Mouse (Mus musculus): ENCODE measurements around the gene Kbtbd4. TPM values are rescaled to one million over a fixed set of nuclear protein-coding genes. Genes with fewer than 3 reads are reported as not detected.
A peak's percentile ranks its signal among the peaks of the same experiment; 100 is the strongest.

Kbtbd4 gene
- polyA plus RNA-seq, 1 experiment from 2014 or later, result 64.2 TPM

- 49% methylated on average over 8 of the region's 8 CpGs for WGBS
- H3K9ac ChIP-seq (replicated peaks), result peak overlapping the region; percentile 95
- peak; percentile 67 for ATAC-seq
- H3K4me1 ChIP-seq (replicated peaks), result peaks cover 32% of the 10 kb centered on the region
- H3K4me2 ChIP-seq (replicated peaks), result peak overlapping the region; percentile 82
- peak overlapping the region; percentile 96 for H3K4me3 ChIP-seq (replicated peaks)
- no peaks in the 10 kb centered on the region for H3K36me3 ChIP-seq
- H3K27ac ChIP-seq, result peak overlapping the region; percentile 92
- no peaks in the 10 kb centered on the region for H3K9me3 ChIP-seq
- H3K27me3 ChIP-seq, result no peaks in the 10 kb centered on the region
Observed at GRCm38 (mm10) chr2:90939750-90940149, 35.2 kb downstream of the Kbtbd4 start.

GRCm38 (mm10) chr2:90940233-90941229, 36.0 kb downstream of the Kbtbd4 start, which contains the start of gene Celf1:
TSS of gene Celf1 (plus strand) at chr2:90940382.
- Histone ChIP-seq H3K27ac (peak within 1 kb of the TSS; percentile 92), H3K9ac (replicated peaks) (peak within 1 kb of the TSS; percentile 95), H3K4me3 (replicated peaks) (peak within 1 kb of the TSS; percentile 96), H3K4me2 (replicated peaks) (peak within 1 kb of the TSS; percentile 82), H3K9me3 (no peaks in the 10 kb centered on the region), H3K27me3 (no peaks in the 10 kb centered on the region), H3K4me1 (replicated peaks) (peaks cover 32% of the 10 kb centered on the region), H3K36me3 (no peaks in the 10 kb centered on the region)
- peak; percentile 97 for ATAC-seq
- WGBS, result 1% methylated on average over 86 of the region's 113 CpGs

- WGBS, result 48% methylated on average over 2 of the region's 2 CpGs
- H3K4me1 ChIP-seq (replicated peaks), result peaks cover 32% of the 10 kb centered on the region
- no peaks in the 10 kb centered on the region for H3K9me3 ChIP-seq
- peak overlapping the region; percentile 82 for H3K4me2 ChIP-seq (replicated peaks)
- H3K4me3 ChIP-seq (replicated peaks), result peak overlapping the region; percentile 96
- H3K36me3 ChIP-seq, result no peaks in the 10 kb centered on the region
- no peaks in the 10 kb centered on the region for H3K27me3 ChIP-seq
- no peak for ATAC-seq
- peak overlapping the region; percentile 95; the same call in 1 of the 2 replicates for H3K9ac ChIP-seq (replicated peaks)
- 0 out of 2 replicates have a peak overlapping the region, but pooled peaks have one; percentile 92 for H3K27ac ChIP-seq
Observed at GRCm38 (mm10) chr2:90941744-90942143, 37.2 kb downstream of the Kbtbd4 start.

- Histone ChIP-seq H3K27me3 (no peaks in the 10 kb centered on the region), H3K4me2 (replicated peaks) (no peak overlapping the region), H3K36me3 (peaks cover 6% of the 10 kb centered on the region; the same call in 1 of the 2 replicates), H3K27ac (no peak overlapping the region), H3K9ac (replicated peaks) (no peak overlapping the region), H3K4me1 (replicated peaks) (peaks cover 21% of the 10 kb centered on the region; the same call in 1 of the 2 replicates), H3K9me3 (no peaks in the 10 kb centered on the region), H3K4me3 (replicated peaks) (no peak overlapping the region)
- ATAC-seq, result no peak
- 78% methylated on average over 5 of the region's 5 CpGs for WGBS
Observed at GRCm38 (mm10) chr2:90950149-90950548, 45.6 kb downstream of the Kbtbd4 start.

- H3K9me3 ChIP-seq, result no peaks in the 10 kb centered on the region
- H3K27me3 ChIP-seq, result no peaks in the 10 kb centered on the region
- H3K9ac ChIP-seq (replicated peaks), result no peak overlapping the region
- no peak overlapping the region for H3K27ac ChIP-seq
- no peak overlapping the region for H3K4me3 ChIP-seq (replicated peaks)
- H3K36me3 ChIP-seq, result peaks cover 6% of the 10 kb centered on the region; the same call in 1 of the 2 replicates
- H3K4me1 ChIP-seq (replicated peaks), result peaks cover 26% of the 10 kb centered on the region
- H3K4me2 ChIP-seq (replicated peaks), result no peak overlapping the region
- peak; percentile 55; the same call in 1 of the 2 replicates for ATAC-seq
Observed at GRCm38 (mm10) chr2:90950582-90951194, 46.1 kb downstream of the Kbtbd4 start.

GRCm38 (mm10) chr2:90953461-90953860, 48.9 kb downstream of the Kbtbd4 start:
- Histone ChIP-seq H3K4me2 (replicated peaks) (no peak overlapping the region), H3K27me3 (no peaks in the 10 kb centered on the region), H3K27ac (no peak overlapping the region), H3K4me1 (replicated peaks) (peaks cover 38% of the 10 kb centered on the region), H3K9me3 (no peaks in the 10 kb centered on the region), H3K9ac (replicated peaks) (no peak overlapping the region), H3K4me3 (replicated peaks) (no peak overlapping the region), H3K36me3 (peaks cover 5% of the 10 kb centered on the region; the same call in 1 of the 2 replicates)
- 69% methylated on average over 3 of the region's 3 CpGs for WGBS
- no peak for ATAC-seq

- no peak overlapping the region for H3K4me2 ChIP-seq (replicated peaks)
- peak; percentile 85 for ATAC-seq
- 5% methylated on average over 1 of the region's 1 CpGs for WGBS
Observed at GRCm38 (mm10) chr2:90956053-90956452, 51.5 kb downstream of the Kbtbd4 start.

GRCm38 (mm10) chr2:90958856-90959255, 54.3 kb downstream of the Kbtbd4 start:
- Histone ChIP-seq H3K27ac (no peak overlapping the region), H3K27me3 (no peaks in the 10 kb centered on the region), H3K36me3 (no peaks in the 10 kb centered on the region), H3K4me2 (replicated peaks) (no peak overlapping the region), H3K4me1 (replicated peaks) (peaks cover 22% of the 10 kb centered on the region), H3K4me3 (replicated peaks) (no peak overlapping the region), H3K9me3 (no peaks in the 10 kb centered on the region), H3K9ac (replicated peaks) (no peak overlapping the region)
- WGBS, result 89% methylated on average over 3 of the region's 3 CpGs
- ATAC-seq, result no peak

More at GRCm38 (mm10) chr2:90956053-90956452, 51.5 kb downstream of the Kbtbd4 start:
- Histone ChIP-seq H3K9ac (replicated peaks) (no peak overlapping the region), H3K36me3 (no peaks in the 10 kb centered on the region), H3K9me3 (no peaks in the 10 kb centered on the region), H3K27me3 (no peaks in the 10 kb centered on the region), H3K27ac (0 out of 2 replicates have a peak overlapping the region, but pooled peaks have one; percentile 19), H3K4me3 (replicated peaks) (no peak overlapping the region), H3K4me1 (replicated peaks) (peaks cover 31% of the 10 kb centered on the region)

- Histone ChIP-seq H3K4me2 (replicated peaks) (no peak overlapping the region), H3K9ac (replicated peaks) (no peak overlapping the region), H3K9me3 (no peaks in the 10 kb centered on the region), H3K36me3 (no peaks in the 10 kb centered on the region), H3K27ac (no peak overlapping the region), H3K4me1 (replicated peaks) (peaks cover 25% of the 10 kb centered on the region), H3K27me3 (no peaks in the 10 kb centered on the region), H3K4me3 (replicated peaks) (no peak overlapping the region)
- no peak for ATAC-seq
- WGBS, result 99% methylated on average over 2 of the region's 2 CpGs
Observed at GRCm38 (mm10) chr2:90960012-90960411, 55.5 kb downstream of the Kbtbd4 start.

Other genes with a start within 250 kb of the Kbtbd4 start
- gene Nup160, start 227.5 kb upstream of the Kbtbd4 start, polyA plus RNA-seq (2015; fragmentation: Nextera tagmentation; extraction: Ambion mirVana), result 26.8 and 28.8 TPM in 2 replicates
- gene Fnbp4, start 159.4 kb upstream of the Kbtbd4 start, polyA plus RNA-seq (2015; fragmentation: Nextera tagmentation; extraction: Ambion mirVana), result 118 and 131 TPM in 2 replicates
- gene Agbl2, start 122.0 kb upstream of the Kbtbd4 start, polyA plus RNA-seq (2015; fragmentation: Nextera tagmentation; extraction: Ambion mirVana), result 0.21 and 0.31 TPM in 2 replicates
- 246 and 259 TPM in 2 replicates for gene Mtch2, start 57.6 kb upstream of the Kbtbd4 start, polyA plus RNA-seq (2015; fragmentation: Nextera tagmentation; extraction: Ambion mirVana)
- gene C1qtnf4, start 18.9 kb upstream of the Kbtbd4 start, polyA plus RNA-seq (2015; fragmentation: Nextera tagmentation; extraction: Ambion mirVana), result 18.1 and 27.3 TPM in 2 replicates
- 210 TPM in 2 replicates for gene Ndufs3, start 87 bp downstream of the Kbtbd4 start, polyA plus RNA-seq (2015; fragmentation: Nextera tagmentation; extraction: Ambion mirVana)
- gene Celf1, start 35.6 kb downstream of the Kbtbd4 start, polyA plus RNA-seq (2015; fragmentation: Nextera tagmentation; extraction: Ambion mirVana), result 137 and 140 TPM in 2 replicates
- 0.48 and 0.54 TPM in 2 replicates for gene Rapsn, start 130.9 kb downstream of the Kbtbd4 start, polyA plus RNA-seq (2015; fragmentation: Nextera tagmentation; extraction: Ambion mirVana)
- gene Psmc3, start 149.3 kb downstream of the Kbtbd4 start, polyA plus RNA-seq (2015; fragmentation: Nextera tagmentation; extraction: Ambion mirVana), result 251 and 254 TPM in 2 replicates
- 25.0 and 29.4 TPM in 2 replicates for gene Slc39a13, start 165.7 kb downstream of the Kbtbd4 start, polyA plus RNA-seq (2015; fragmentation: Nextera tagmentation; extraction: Ambion mirVana)
- gene Spi1, start 177.7 kb downstream of the Kbtbd4 start, polyA plus RNA-seq (2015; fragmentation: Nextera tagmentation; extraction: Ambion mirVana), result 1.8 and 3.0 TPM in 2 replicates
- gene Mybpc3, start 213.4 kb downstream of the Kbtbd4 start, polyA plus RNA-seq (2015; fragmentation: Nextera tagmentation; extraction: Ambion mirVana), result not detected in 2 replicates